Mouse (Mus musculus) bone marrow macrophage, adult 2 months (primary cell): Measurements from ENCODE around the gene Paics.

Source experiments
- CTCF ChIP-seq: IDR thresholded peaks from 2 replicates; pipeline ENCODE4 v1.5.1; 2012; ENCODE audit warnings: low read depth, mild to moderate bottlenecking, low read length, moderate library complexity
- POLR2A ChIP-seq: IDR thresholded peaks from 2 replicates; pipeline ENCODE4 v1.6.1; 2012; ENCODE audit warnings: mild to moderate bottlenecking, low read depth, low read length, borderline replicate concordance

DNA sequence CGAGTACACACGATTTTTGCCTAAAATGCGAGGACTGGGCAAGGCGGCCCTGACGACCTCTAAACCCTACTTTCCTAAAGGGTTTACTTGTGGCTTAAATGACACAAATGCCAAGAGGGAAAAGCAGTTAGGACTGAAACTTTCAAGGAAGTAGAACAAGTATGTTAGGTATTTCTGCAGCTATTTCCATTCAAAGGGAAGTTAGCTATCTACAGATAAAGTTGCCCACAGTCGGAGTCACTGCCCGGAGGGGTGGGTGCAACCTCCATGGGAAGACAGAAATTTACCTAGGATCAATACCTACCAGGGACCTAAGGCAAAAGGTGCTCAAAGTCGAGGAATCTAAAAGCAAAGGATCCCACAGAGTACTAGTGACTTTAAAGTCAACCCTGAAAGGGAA lies 11.4 kb upstream of the Paics start:
- TF ChIP-seq POLR2A = no peak
- TF ChIP-seq CTCF = no peak
